Mouse (Mus musculus) ES-Bruce4 (cell line): ENCODE measurements at regions not wholly inside any gene's neighbourhood (a gene's known extent, or its start where the extent isn't known, plus 50 kb on each side); places are given as distances from the start of the nearest gene placed in this dataset.

Source experiments
- H3K27ac ChIP-seq: 2 replicates; pipeline ENCODE4 v1.5.1; 2012; ENCODE audit warnings: low read length, inconsistent platforms; ENCODE audit not compliant: insufficient read depth
- H3K27me3 ChIP-seq: 2 replicates; pipeline ENCODE4 v1.6.1; 2012; ENCODE audit warnings: mild to moderate bottlenecking, low read length, inconsistent platforms; ENCODE audit not compliant: control insufficient read depth, poor library complexity, insufficient read depth, severe bottlenecking
- H3K36me3 ChIP-seq: 2 replicates; pipeline ENCODE4 v1.6.1; 2012; ENCODE audit warnings: inconsistent platforms, mild to moderate bottlenecking, low read length, moderate library complexity; ENCODE audit not compliant: control insufficient read depth, poor library complexity, insufficient read depth, severe bottlenecking
- H3K4me1 ChIP-seq: one replicate; pipeline ENCODE4 v1.8.1; 2011; ENCODE audit warnings: low read length; ENCODE audit not compliant: control insufficient read depth, insufficient read depth
- H3K4me3 ChIP-seq: 2 replicates; pipeline ENCODE4 v1.5.1; 2011; ENCODE audit warnings: low read depth, mild to moderate bottlenecking, low read length
- H3K9ac ChIP-seq: 2 replicates; pipeline ENCODE4 v1.6.1; 2012; ENCODE audit warnings: low read depth, mild to moderate bottlenecking, inconsistent platforms; ENCODE audit not compliant: poor library complexity, severe bottlenecking
- H3K9me3 ChIP-seq: replicated peaks from 2 replicates; pipeline ENCODE4 v1.6.1; 2012; ENCODE audit warnings: mild to moderate bottlenecking, low read length, inconsistent platforms; ENCODE audit not compliant: control insufficient read depth, poor library complexity, insufficient read depth, severe bottlenecking
- CTCF ChIP-seq: IDR thresholded peaks from one replicate; pipeline ENCODE4 v1.8.1; 2011; ENCODE audit warnings: low read depth, low read length
- EP300 ChIP-seq: IDR thresholded peaks from 2 replicates; pipeline ENCODE4 v1.6.1; 2011; ENCODE audit warnings: low read depth, low read length; ENCODE audit not compliant: insufficient read depth
- POLR2A ChIP-seq: IDR thresholded peaks from one replicate; pipeline ENCODE4 v1.8.1; 2011; ENCODE audit warnings: low read length; ENCODE audit not compliant: insufficient read depth

- H3K4me1 ChIP-seq = no peaks in the 10 kb centered on the region
- H3K27ac ChIP-seq = no peak overlapping the region
- H3K9me3 ChIP-seq = no peaks in the 10 kb centered on the region
- H3K36me3 ChIP-seq = no peaks in the 10 kb centered on the region
- TF ChIP-seq EP300 = no peak
- no peak for TF ChIP-seq CTCF
- no peak for TF ChIP-seq POLR2A
- no peak overlapping the region for H3K4me3 ChIP-seq
- no peaks in the 10 kb centered on the region for H3K27me3 ChIP-seq
- H3K9ac ChIP-seq = no peak overlapping the region
Observed at GRCm38 (mm10) chr2:144123395-144124034, 90.7 kb downstream of the Banf2 start.

- no peaks in the 10 kb centered on the region for H3K36me3 ChIP-seq
- H3K27ac ChIP-seq = no peak overlapping the region
- no peaks in the 10 kb centered on the region for H3K9me3 ChIP-seq
- no peak overlapping the region for H3K9ac ChIP-seq
- no peak for TF ChIP-seq EP300
- no peak for TF ChIP-seq CTCF
- TF ChIP-seq POLR2A = no peak
- H3K27me3 ChIP-seq = no peaks in the 10 kb centered on the region
- H3K4me1 ChIP-seq = no peaks in the 10 kb centered on the region
- no peak overlapping the region for H3K4me3 ChIP-seq
Observed at GRCm38 (mm10) chr2:144127082-144128037, 94.5 kb downstream of the Banf2 start.

GRCm38 (mm10) chr2:144128038-144128402, 95.2 kb downstream of the Banf2 start:
- no peak overlapping the region for H3K27ac ChIP-seq
- H3K36me3 ChIP-seq = no peaks in the 10 kb centered on the region
- H3K4me3 ChIP-seq = no peak overlapping the region
- no peaks in the 10 kb centered on the region for H3K27me3 ChIP-seq
- no peaks in the 10 kb centered on the region for H3K4me1 ChIP-seq
- no peak for TF ChIP-seq CTCF
- no peak for TF ChIP-seq POLR2A
- TF ChIP-seq EP300 = no peak
- no peaks in the 10 kb centered on the region for H3K9me3 ChIP-seq
- H3K9ac ChIP-seq = no peak overlapping the region

- TF ChIP-seq POLR2A = no peak
- TF ChIP-seq CTCF = no peak
- TF ChIP-seq EP300 = no peak
- Histone ChIP-seq H3K4me3 (no peak overlapping the region), H3K4me1 (no peaks in the 10 kb centered on the region), H3K36me3 (no peaks in the 10 kb centered on the region), H3K9me3 (no peaks in the 10 kb centered on the region), H3K27me3 (no peaks in the 10 kb centered on the region), H3K9ac (no peak overlapping the region), H3K27ac (no peak overlapping the region)
Observed at GRCm38 (mm10) chr2:144128527-144128926, 95.7 kb downstream of the Banf2 start.

- TF ChIP-seq CTCF = no peak
- H3K27me3 ChIP-seq = no peaks in the 10 kb centered on the region
- peak overlapping the region; percentile 5; the same call in 1 of the 2 replicates for H3K27ac ChIP-seq
- H3K4me3 ChIP-seq = no peak overlapping the region
- peak overlapping the region; percentile 6 for H3K9ac ChIP-seq
- no peaks in the 10 kb centered on the region for H3K9me3 ChIP-seq
- H3K4me1 ChIP-seq = peaks cover 5% of the 10 kb centered on the region
- H3K36me3 ChIP-seq = no peaks in the 10 kb centered on the region
Observed at GRCm38 (mm10) chr2:144133806-144134574, 101.1 kb downstream of the Banf2 start.

- peak overlapping the region; percentile 5; the same call in 1 of the 2 replicates for H3K27ac ChIP-seq
- H3K27me3 ChIP-seq = no peaks in the 10 kb centered on the region
- H3K36me3 ChIP-seq = no peaks in the 10 kb centered on the region
- TF ChIP-seq POLR2A (no peak), CTCF (no peak), EP300 (no peak)
- H3K9ac ChIP-seq = peak overlapping the region; percentile 6
- no peaks in the 10 kb centered on the region for H3K9me3 ChIP-seq
- peaks cover 7% of the 10 kb centered on the region for H3K4me1 ChIP-seq
- H3K4me3 ChIP-seq = no peak overlapping the region
Observed at GRCm38 (mm10) chr2:144134575-144134958, 101.7 kb downstream of the Banf2 start.
